In genomic region chr11:116661948-116662377, GRCm38 (mm10) we compare ENCODE assay signal across 9 mouse cellular contexts. TPM values are rescaled to one million over a fixed set of nuclear protein-coding genes. Genes with fewer than 3 reads are reported as not detected.
A peak's percentile ranks its signal among the peaks of the same experiment; 100 is the strongest.
DNase-seq lines count a peak whose midpoint lies in the region; ATAC-seq and TF ChIP-seq lines count a peak whose summit lies in the region.
"Had no signal": no experiment of that assay in that cellular context is flagged by ENCODE, and none has a peak within 500 bp of the region (broad histone marks: within the 10 kb centered on the region; RNA-seq: fewer than 3 reads in every experiment).

No protein-coding gene starts in this region.

- no peaks in the 10 kb centered on the region for H3K36me3 ChIP-seq in hindbrain, postnatal 0 days (ENCODE audit: insufficient read depth, low read length)

- ATAC-seq in cerebellum, adult (ENCODE audit: insufficient number of reproducible peaks, low FRiP score, low TSS enrichment), result 0 out of 2 replicates have a peak, but pooled peaks have one; percentile 18
- ATAC-seq in hindbrain, postnatal 0 days, result peak; percentile 22
- no peak for ATAC-seq in inflammation-experienced regulatory T-cells, adult 6 months

- H3K27ac ChIP-seq in hindbrain, postnatal 0 days, result peak overlapping the region; percentile 90

- 37% methylated on average over 8 of the region's 8 CpGs for WGBS in hindbrain, postnatal 0 days

- no peak for TF ChIP-seq CTCF in hindbrain, postnatal 0 days (IDR thresholded peaks at IDR 0.05; ENCODE audit: low read depth)

- H3K4me1 ChIP-seq in hindbrain, postnatal 0 days (ENCODE audit: insufficient read depth, low read length), result peaks cover 38% of the 10 kb centered on the region

- H3K4me3 ChIP-seq in hindbrain, postnatal 0 days (ENCODE audit: low read length), result no peak overlapping the region
- H3K4me3 ChIP-seq: megakaryocyte, embryonic 14.5 days had no signal

- H3K9ac ChIP-seq in hindbrain, postnatal 0 days (replicated peaks; ENCODE audit: low read length), result peak overlapping the region; percentile 30; the same call in 1 of the 2 replicates

- H3K9me3 ChIP-seq in hindbrain, postnatal 0 days (ENCODE audit: low read length), result no peaks in the 10 kb centered on the region
- H3K9me3 ChIP-seq: megakaryocyte, embryonic 14.5 days had no signal

- no peaks in the 10 kb centered on the region for H3K27me3 ChIP-seq in hindbrain, postnatal 0 days (ENCODE audit: insufficient read depth, low read length)

- H3K4me2 ChIP-seq in hindbrain, postnatal 0 days (ENCODE audit: low read depth, low read length), result peak overlapping the region; percentile 44

- DNase-seq in cerebellum, adult 11 months, result no peak
- peak; percentile 42 for DNase-seq in lung, postnatal 10 days
- no peak for DNase-seq in lung, postnatal 36 days
- DNase-seq in hindbrain, postnatal 0 days (ENCODE audit: low spot score), result peak; percentile 83
- DNase-seq in right cerebral cortex, adult 2 months (ENCODE audit: low spot score in 2 of 2), result peak; percentile 52 to 60
- no peak for DNase-seq in urinary bladder, postnatal 25 days (ENCODE audit: low spot score)

RNA-seq across cellular contexts. Expression of gene Cygb, which starts 7.8 kb away (rescaled TPM):
- 48.4 and 54.7 TPM in 2 replicates for total RNA-seq in hindbrain, postnatal 0 days (2014; rRNA removed)
- polyA plus RNA-seq in hindbrain, postnatal 0 days (2015; fragmentation: Nextera tagmentation; extraction: Ambion mirVana), result 46.0 and 48.1 TPM in 2 replicates
- polyA plus RNA-seq in inflammation-experienced regulatory T-cells, adult 6 months (2017; shearing (Covaris generic)), result under 1 TPM in 2 of 3 experiments, not detected in 1; 0.24 to 0.32 TPM

RNA-seq across cellular contexts. Expression of gene Prcd, which starts 8.6 kb away (rescaled TPM):
- 1.2 and 1.3 TPM in 2 replicates for total RNA-seq in hindbrain, postnatal 0 days (2014; rRNA removed)
- polyA plus RNA-seq in hindbrain, postnatal 0 days (2015; fragmentation: Nextera tagmentation; extraction: Ambion mirVana), result 5.3 and 6.4 TPM in 2 replicates
- not detected for polyA plus RNA-seq in inflammation-experienced regulatory T-cells, adult 6 months (2017; shearing (Covaris generic))

RNA-seq across cellular contexts. Expression of gene Rhbdf2, which starts 35.1 kb away (rescaled TPM):
- 3.8 and 4.0 TPM in 2 replicates for total RNA-seq in hindbrain, postnatal 0 days (2014; rRNA removed)
- polyA plus RNA-seq in hindbrain, postnatal 0 days (2015; fragmentation: Nextera tagmentation; extraction: Ambion mirVana), result 1.1 and 1.6 TPM in 2 replicates
- polyA plus RNA-seq in inflammation-experienced regulatory T-cells, adult 6 months (2017; shearing (Covaris generic)), result 1 to 10 TPM; 3.4 to 9.3 (median 3.9) TPM

Comparison
In these comparisons a context has a peak if more than half of its experiments do, and no peak if none do; other contexts are left out.
1. DNase-seq: peak in lung, postnatal 10 days (single experiment), hindbrain, postnatal 0 days (single experiment) and right cerebral cortex, adult 2 months (2 of 2); none in cerebellum, adult 11 months (single experiment), lung, postnatal 36 days (single experiment) and urinary bladder, postnatal 25 days (single experiment).
2. RNA of gene Cygb, which starts 7.8 kb away (polyA plus RNA-seq): 46.0 to 48.1 TPM in hindbrain, postnatal 0 days; 0.24 to 0.32 TPM in inflammation-experienced regulatory T-cells, adult 6 months; every median in the first group is over 10 times any median in the second.